Mouse (Mus musculus): ENCODE data around the gene Zmynd15. TPM values are rescaled to one million over a fixed set of nuclear protein-coding genes. Genes with fewer than 3 reads are reported as not detected.

The Zmynd15 gene
- polyA plus RNA-seq, 1 experiment from 2014 or later = 0.58 TPM

GRCm38 (mm10) chr11:70432895-70433568 lies 26.2 kb upstream of the Zmynd15 start:
- peak; percentile 65 for ATAC-seq (ENCODE audit: insufficient number of reproducible peaks, insufficient read depth, low FRiP score, low TSS enrichment, low read depth)
- peak overlapping the region; percentile 87 for H3K27ac ChIP-seq
- peak overlapping the region; percentile 73 for H3K4me2 ChIP-seq
- H3K9ac ChIP-seq (replicated peaks) = peak overlapping the region; percentile 83
- H3K4me3 ChIP-seq (replicated peaks) = peak overlapping the region; percentile 78
- H3K4me1 ChIP-seq (replicated peaks) = peaks cover 15% of the 10 kb centered on the region
- no peaks in the 10 kb centered on the region for H3K9me3 ChIP-seq
- H3K36me3 ChIP-seq = peaks cover 26% of the 10 kb centered on the region
- no peaks in the 10 kb centered on the region for H3K27me3 ChIP-seq
- WGBS = 13% methylated on average over 14 of the region's 15 CpGs

- Histone ChIP-seq H3K4me2 (peak overlapping the region; percentile 73), H3K9me3 (no peaks in the 10 kb centered on the region), H3K27ac (no peak overlapping the region), H3K9ac (replicated peaks) (peak overlapping the region; percentile 83; the same call in 1 of the 2 replicates), H3K4me1 (replicated peaks) (peaks cover 15% of the 10 kb centered on the region), H3K36me3 (peaks cover 31% of the 10 kb centered on the region), H3K27me3 (no peaks in the 10 kb centered on the region), H3K4me3 (replicated peaks) (peak overlapping the region; percentile 78)
- no peak for ATAC-seq (ENCODE audit: insufficient number of reproducible peaks, insufficient read depth, low FRiP score, low TSS enrichment, low read depth)
- WGBS = 83% methylated on average over 1 of the region's 1 CpGs
Observed at GRCm38 (mm10) chr11:70433569-70433943, 25.7 kb upstream of the Zmynd15 start.

- H3K4me3 ChIP-seq (replicated peaks) = no peak overlapping the region
- H3K9ac ChIP-seq (replicated peaks) = no peak overlapping the region
- no peak for ATAC-seq (ENCODE audit: insufficient number of reproducible peaks, insufficient read depth, low FRiP score, low TSS enrichment, low read depth)
- H3K27me3 ChIP-seq = no peaks in the 10 kb centered on the region
- H3K36me3 ChIP-seq = peaks cover 35% of the 10 kb centered on the region
- peaks cover 15% of the 10 kb centered on the region for H3K4me1 ChIP-seq (replicated peaks)
- no peaks in the 10 kb centered on the region for H3K9me3 ChIP-seq
- no peak overlapping the region for H3K27ac ChIP-seq
- 95% methylated on average over 3 of the region's 3 CpGs for WGBS
- peak overlapping the region; percentile 73; the same call in 1 of the 2 replicates for H3K4me2 ChIP-seq
Observed at GRCm38 (mm10) chr11:70433951-70434350, 25.3 kb upstream of the Zmynd15 start.

GRCm38 (mm10) chr11:70435476-70435875 lies 23.8 kb upstream of the Zmynd15 start:
- Histone ChIP-seq H3K4me2 (no peak overlapping the region), H3K4me1 (replicated peaks) (peaks cover 15% of the 10 kb centered on the region), H3K27me3 (no peaks in the 10 kb centered on the region), H3K4me3 (replicated peaks) (no peak overlapping the region), H3K27ac (no peak overlapping the region), H3K36me3 (peaks cover 50% of the 10 kb centered on the region), H3K9ac (replicated peaks) (no peak overlapping the region), H3K9me3 (no peaks in the 10 kb centered on the region)
- 78% methylated on average over 5 of the region's 5 CpGs for WGBS
- ATAC-seq (ENCODE audit: insufficient number of reproducible peaks, insufficient read depth, low FRiP score, low TSS enrichment, low read depth) = no peak

GRCm38 (mm10) chr11:70437426-70437825 lies 21.8 kb upstream of the Zmynd15 start:
- ATAC-seq (ENCODE audit: insufficient number of reproducible peaks, insufficient read depth, low FRiP score, low TSS enrichment, low read depth) = no peak
- Histone ChIP-seq H3K27me3 (no peaks in the 10 kb centered on the region), H3K4me2 (no peak overlapping the region), H3K36me3 (peaks cover 70% of the 10 kb centered on the region), H3K4me1 (replicated peaks) (peaks cover 15% of the 10 kb centered on the region), H3K9me3 (no peaks in the 10 kb centered on the region), H3K27ac (no peak overlapping the region), H3K4me3 (replicated peaks) (no peak overlapping the region), H3K9ac (replicated peaks) (no peak overlapping the region)
- WGBS = 82% methylated on average over 6 of the region's 6 CpGs

GRCm38 (mm10) chr11:70438728-70439374 lies 20.4 kb upstream of the Zmynd15 start:
- no peaks in the 10 kb centered on the region for H3K9me3 ChIP-seq
- H3K36me3 ChIP-seq = peaks cover 72% of the 10 kb centered on the region
- no peak overlapping the region for H3K9ac ChIP-seq (replicated peaks)
- no peak overlapping the region for H3K27ac ChIP-seq
- peaks cover 5% of the 10 kb centered on the region for H3K4me1 ChIP-seq (replicated peaks)
- 80% methylated on average over 7 of the region's 7 CpGs for WGBS
- H3K4me2 ChIP-seq = no peak overlapping the region
- no peak overlapping the region for H3K4me3 ChIP-seq (replicated peaks)
- H3K27me3 ChIP-seq = no peaks in the 10 kb centered on the region
- ATAC-seq (ENCODE audit: insufficient number of reproducible peaks, insufficient read depth, low FRiP score, low TSS enrichment, low read depth) = no peak

- Histone ChIP-seq H3K9ac (replicated peaks) (no peak overlapping the region), H3K4me3 (replicated peaks) (no peak overlapping the region), H3K4me2 (no peak overlapping the region), H3K36me3 (peaks cover 71% of the 10 kb centered on the region), H3K9me3 (no peaks in the 10 kb centered on the region), H3K27ac (no peak overlapping the region), H3K4me1 (replicated peaks) (no peaks in the 10 kb centered on the region), H3K27me3 (no peaks in the 10 kb centered on the region)
- WGBS = 92% methylated on average over 4 of the region's 4 CpGs
- no peak for ATAC-seq (ENCODE audit: insufficient number of reproducible peaks, insufficient read depth, low FRiP score, low TSS enrichment, low read depth)
Observed at GRCm38 (mm10) chr11:70440637-70441036, 18.6 kb upstream of the Zmynd15 start.

- Histone ChIP-seq H3K9ac (replicated peaks) (no peak overlapping the region), H3K9me3 (no peaks in the 10 kb centered on the region), H3K4me3 (replicated peaks) (no peak overlapping the region), H3K4me2 (no peak overlapping the region), H3K4me1 (replicated peaks) (0 out of 2 replicates have a peak, but pooled peaks cover 2% of the 10 kb centered on the region), H3K27ac (no peak overlapping the region), H3K36me3 (peaks cover 58% of the 10 kb centered on the region), H3K27me3 (no peaks in the 10 kb centered on the region)
- 89% methylated on average over 7 of the region's 7 CpGs for WGBS
- no peak for ATAC-seq (ENCODE audit: insufficient number of reproducible peaks, insufficient read depth, low FRiP score, low TSS enrichment, low read depth)
Observed at GRCm38 (mm10) chr11:70441882-70442281, 17.4 kb upstream of the Zmynd15 start.

- no peak overlapping the region for H3K27ac ChIP-seq
- no peak overlapping the region for H3K9ac ChIP-seq (replicated peaks)
- no peaks in the 10 kb centered on the region for H3K27me3 ChIP-seq
- WGBS = 80% methylated on average over 3 of the region's 3 CpGs
- no peak overlapping the region for H3K4me3 ChIP-seq (replicated peaks)
- H3K4me1 ChIP-seq (replicated peaks) = 0 out of 2 replicates have a peak, but pooled peaks cover 3% of the 10 kb centered on the region
- no peak overlapping the region for H3K4me2 ChIP-seq
- no peaks in the 10 kb centered on the region for H3K9me3 ChIP-seq
- H3K36me3 ChIP-seq = peaks cover 37% of the 10 kb centered on the region
- no peak for ATAC-seq (ENCODE audit: insufficient number of reproducible peaks, insufficient read depth, low FRiP score, low TSS enrichment, low read depth)
Observed at GRCm38 (mm10) chr11:70443964-70444363, 15.3 kb upstream of the Zmynd15 start.

- 0 out of 2 replicates have a peak, but pooled peaks cover 3% of the 10 kb centered on the region for H3K4me1 ChIP-seq (replicated peaks)
- no peak overlapping the region for H3K4me2 ChIP-seq
- no peak overlapping the region for H3K4me3 ChIP-seq (replicated peaks)
- ATAC-seq (ENCODE audit: insufficient number of reproducible peaks, insufficient read depth, low FRiP score, low TSS enrichment, low read depth) = no peak
- no peak overlapping the region for H3K27ac ChIP-seq
- H3K36me3 ChIP-seq = peaks cover 30% of the 10 kb centered on the region
- H3K9me3 ChIP-seq = no peaks in the 10 kb centered on the region
- H3K9ac ChIP-seq (replicated peaks) = no peak overlapping the region
- 81% methylated on average over 6 of the region's 6 CpGs for WGBS
- H3K27me3 ChIP-seq = no peaks in the 10 kb centered on the region
Observed at GRCm38 (mm10) chr11:70444667-70445066, 14.6 kb upstream of the Zmynd15 start.

GRCm38 (mm10) chr11:70446756-70447155 lies 12.5 kb upstream of the Zmynd15 start:
- H3K27ac ChIP-seq = no peak overlapping the region
- H3K4me2 ChIP-seq = no peak overlapping the region
- peaks cover 9% of the 10 kb centered on the region; the same call in 1 of the 2 replicates for H3K36me3 ChIP-seq
- H3K4me3 ChIP-seq (replicated peaks) = no peak overlapping the region
- no peaks in the 10 kb centered on the region for H3K9me3 ChIP-seq
- H3K4me1 ChIP-seq (replicated peaks) = 0 out of 2 replicates have a peak, but pooled peaks cover 3% of the 10 kb centered on the region
- no peak for ATAC-seq (ENCODE audit: insufficient number of reproducible peaks, insufficient read depth, low FRiP score, low TSS enrichment, low read depth)
- H3K27me3 ChIP-seq = no peaks in the 10 kb centered on the region
- 43% methylated on average over 3 of the region's 3 CpGs for WGBS
- no peak overlapping the region for H3K9ac ChIP-seq (replicated peaks)

All from limb, embryonic 12.5 days (tissue).